Mouse (Mus musculus) hindbrain, embryonic 12.5 days (tissue): ENCODE measurements around the gene Sec14l1. TPM values are rescaled to one million over a fixed set of nuclear protein-coding genes. Genes with fewer than 3 reads are reported as not detected.

ENCODE experiments used
- ATAC-seq: fragments of 200-750 bp; cut with Nextera tagmentation; 2 replicates; pipeline ENCODE4 v1.8.0; 2017; ENCODE audit warnings: moderate TSS enrichment; ENCODE audit not compliant: low FRiP score
- H3K27ac ChIP-seq: fragments of 300-500 bp; sonication (generic); 2 replicates; pipeline ENCODE4 v1.5.1; 2016; ENCODE audit warnings: mild to moderate bottlenecking
- H3K27me3 ChIP-seq: fragments of 300-500 bp; sonication (generic); 2 replicates; pipeline ENCODE4 v1.6.1; 2016; ENCODE audit warnings: mild to moderate bottlenecking
- H3K36me3 ChIP-seq: fragments of 300-500 bp; sonication (generic); 2 replicates; pipeline ENCODE4 v1.6.1; 2016; ENCODE audit warnings: mild to moderate bottlenecking
- H3K4me1 ChIP-seq: fragments of 300-500 bp; sonication (generic); 2 replicates; pipeline ENCODE4 v1.6.1; 2016
- H3K4me2 ChIP-seq: fragments of 300-500 bp; sonication (generic); replicated peaks from 2 replicates; pipeline ENCODE4 v1.6.1; 2016; ENCODE audit warnings: mild to moderate bottlenecking
- H3K4me3 ChIP-seq: fragments of 300-500 bp; sonication (generic); 2 replicates; pipeline ENCODE4 v1.5.1; 2016; ENCODE audit warnings: mild to moderate bottlenecking
- H3K9ac ChIP-seq: fragments of 300-500 bp; sonication (generic); 2 replicates; pipeline ENCODE4 v1.6.1; 2016; ENCODE audit warnings: mild to moderate bottlenecking, moderate library complexity
- H3K9me3 ChIP-seq: fragments of 300-500 bp; sonication (generic); replicated peaks from 2 replicates; pipeline ENCODE4 v1.6.1; 2016; ENCODE audit warnings: mild to moderate bottlenecking
- WGBS: fragments of 180-500 bp; shearing (Covaris S2); methylation state at CpG from one replicate; pipeline ENCODE4 v1.1.7; 2016; 5-methylcytosine and 5-hydroxymethylcytosine counted together
- polyA plus RNA-seq: library from polyadenylated mRNA; unstranded; fragments of >200 nt; fragmentation: Nextera tagmentation; extraction: Ambion mirVana; gene quantifications from 2 replicates; pipeline ENCODE4 v1.2.1, GENCODE M21; 2016

Sec14l1 gene
- polyA plus RNA-seq, 1 experiment from 2014 or later: 76.2 TPM

GRCm38 (mm10) chr11:117123418-117124085 lies 8.6 kb downstream of the Sec14l1 start:
- Histone ChIP-seq H3K4me3 (no peak overlapping the region), H3K9ac (no peak overlapping the region), H3K4me2 (no peak overlapping the region), H3K27ac (no peak overlapping the region), H3K36me3 (peaks cover 13% of the 10 kb centered on the region), H3K4me1 (peaks cover 58% of the 10 kb centered on the region), H3K9me3 (no peaks in the 10 kb centered on the region), H3K27me3 (no peaks in the 10 kb centered on the region)
- WGBS: 85% methylated on average over 17 of the region's 17 CpGs
- ATAC-seq: no peak

GRCm38 (mm10) chr11:117124539-117124938 lies 9.6 kb downstream of the Sec14l1 start:
- Histone ChIP-seq H3K27me3 (no peaks in the 10 kb centered on the region), H3K4me3 (no peak overlapping the region), H3K27ac (0 out of 2 replicates have a peak overlapping the region, but pooled peaks have one; percentile 23), H3K36me3 (peaks cover 13% of the 10 kb centered on the region), H3K4me2 (no peak overlapping the region), H3K4me1 (peaks cover 55% of the 10 kb centered on the region), H3K9ac (no peak overlapping the region), H3K9me3 (no peaks in the 10 kb centered on the region)
- ATAC-seq: no peak
- WGBS: 77% methylated on average over 10 of the region's 10 CpGs

- H3K9ac ChIP-seq: no peak overlapping the region
- H3K4me2 ChIP-seq: no peak overlapping the region
- H3K9me3 ChIP-seq: no peaks in the 10 kb centered on the region
- ATAC-seq: no peak
- peak overlapping the region; percentile 18; the same call in 1 of the 2 replicates for H3K27ac ChIP-seq
- 72% methylated on average over 13 of the region's 13 CpGs for WGBS
- H3K4me1 ChIP-seq: peaks cover 44% of the 10 kb centered on the region
- H3K27me3 ChIP-seq: no peaks in the 10 kb centered on the region
- H3K4me3 ChIP-seq: no peak overlapping the region
- H3K36me3 ChIP-seq: peaks cover 13% of the 10 kb centered on the region
Observed at GRCm38 (mm10) chr11:117127250-117127837, 12.4 kb downstream of the Sec14l1 start.

- ATAC-seq: no peak
- 0 out of 2 replicates have a peak overlapping the region, but pooled peaks have one; percentile 26 for H3K27ac ChIP-seq
- no peak overlapping the region for H3K4me2 ChIP-seq
- H3K9ac ChIP-seq: no peak overlapping the region
- peaks cover 11% of the 10 kb centered on the region for H3K36me3 ChIP-seq
- H3K27me3 ChIP-seq: no peaks in the 10 kb centered on the region
- H3K4me1 ChIP-seq: peaks cover 37% of the 10 kb centered on the region
- H3K9me3 ChIP-seq: no peaks in the 10 kb centered on the region
- 67% methylated on average over 12 of the region's 12 CpGs for WGBS
- no peak overlapping the region for H3K4me3 ChIP-seq
Observed at GRCm38 (mm10) chr11:117127931-117128548, 13.1 kb downstream of the Sec14l1 start.

GRCm38 (mm10) chr11:117129473-117129872 lies 14.5 kb downstream of the Sec14l1 start:
- no peak overlapping the region for H3K4me2 ChIP-seq
- H3K9me3 ChIP-seq: no peaks in the 10 kb centered on the region
- peaks cover 36% of the 10 kb centered on the region for H3K4me1 ChIP-seq
- no peak overlapping the region for H3K9ac ChIP-seq
- H3K4me3 ChIP-seq: no peak overlapping the region
- 61% methylated on average over 11 of the region's 11 CpGs for WGBS
- no peak for ATAC-seq
- peak overlapping the region; percentile 37; the same call in 1 of the 2 replicates for H3K27ac ChIP-seq
- H3K36me3 ChIP-seq: peaks cover 11% of the 10 kb centered on the region
- H3K27me3 ChIP-seq: no peaks in the 10 kb centered on the region

GRCm38 (mm10) chr11:117130068-117130467 lies 15.1 kb downstream of the Sec14l1 start:
- no peak overlapping the region for H3K9ac ChIP-seq
- 81% methylated on average over 8 of the region's 8 CpGs for WGBS

GRCm38 (mm10) chr11:117130888-117131287 lies 15.9 kb downstream of the Sec14l1 start:
- Histone ChIP-seq H3K4me2 (no peak overlapping the region), H3K27me3 (no peaks in the 10 kb centered on the region), H3K9ac (no peak overlapping the region), H3K4me3 (no peak overlapping the region), H3K9me3 (no peaks in the 10 kb centered on the region), H3K4me1 (peaks cover 50% of the 10 kb centered on the region), H3K36me3 (peaks cover 7% of the 10 kb centered on the region), H3K27ac (no peak overlapping the region)
- ATAC-seq: no peak
- 64% methylated on average over 5 of the region's 5 CpGs for WGBS

More at GRCm38 (mm10) chr11:117130068-117130467, 15.1 kb downstream of the Sec14l1 start:
- Histone ChIP-seq H3K9me3 (no peaks in the 10 kb centered on the region), H3K27ac (peak overlapping the region; percentile 37; the same call in 1 of the 2 replicates), H3K36me3 (peaks cover 11% of the 10 kb centered on the region), H3K27me3 (no peaks in the 10 kb centered on the region), H3K4me2 (no peak overlapping the region), H3K4me1 (peaks cover 42% of the 10 kb centered on the region), H3K4me3 (no peak overlapping the region)
- ATAC-seq: no peak

GRCm38 (mm10) chr11:117131450-117131849 lies 16.5 kb downstream of the Sec14l1 start:
- no peak overlapping the region for H3K4me2 ChIP-seq
- H3K27me3 ChIP-seq: no peaks in the 10 kb centered on the region
- H3K9me3 ChIP-seq: no peaks in the 10 kb centered on the region
- 97% methylated on average over 10 of the region's 10 CpGs for WGBS
- peaks cover 7% of the 10 kb centered on the region for H3K36me3 ChIP-seq
- H3K9ac ChIP-seq: no peak overlapping the region
- H3K4me1 ChIP-seq: peaks cover 51% of the 10 kb centered on the region
- no peak overlapping the region for H3K4me3 ChIP-seq
- H3K27ac ChIP-seq: no peak overlapping the region
- ATAC-seq: no peak

GRCm38 (mm10) chr11:117134776-117135387 lies 19.9 kb downstream of the Sec14l1 start:
- Histone ChIP-seq H3K4me3 (no peak overlapping the region), H3K27ac (peak overlapping the region; percentile 62; the same call in 1 of the 2 replicates), H3K9me3 (no peaks in the 10 kb centered on the region), H3K27me3 (no peaks in the 10 kb centered on the region), H3K9ac (no peak overlapping the region), H3K4me1 (peaks cover 31% of the 10 kb centered on the region), H3K36me3 (no peaks in the 10 kb centered on the region), H3K4me2 (peak overlapping the region; percentile 29; the same call in 1 of the 2 replicates)
- ATAC-seq: no peak
- 58% methylated on average over 23 of the region's 23 CpGs for WGBS

- H3K9me3 ChIP-seq: no peaks in the 10 kb centered on the region
- H3K4me3 ChIP-seq: no peak overlapping the region
- no peaks in the 10 kb centered on the region for H3K27me3 ChIP-seq
- peak overlapping the region; percentile 62 for H3K27ac ChIP-seq
- peaks cover 23% of the 10 kb centered on the region for H3K4me1 ChIP-seq
- 31% methylated on average over 17 of the region's 17 CpGs for WGBS
- H3K4me2 ChIP-seq: peak overlapping the region; percentile 29; the same call in 1 of the 2 replicates
- ATAC-seq: 0 out of 2 replicates have a peak, but pooled peaks have one; percentile 43
- no peaks in the 10 kb centered on the region for H3K36me3 ChIP-seq
- 0 out of 2 replicates have a peak overlapping the region, but pooled peaks have one; percentile 3 for H3K9ac ChIP-seq
Observed at GRCm38 (mm10) chr11:117135457-117136290, 20.7 kb downstream of the Sec14l1 start.

- Histone ChIP-seq H3K9me3 (no peaks in the 10 kb centered on the region), H3K4me2 (no peak overlapping the region), H3K27ac (no peak overlapping the region), H3K9ac (no peak overlapping the region), H3K4me3 (no peak overlapping the region), H3K4me1 (peaks cover 19% of the 10 kb centered on the region), H3K27me3 (no peaks in the 10 kb centered on the region), H3K36me3 (peaks cover 7% of the 10 kb centered on the region)
- 88% methylated on average over 14 of the region's 14 CpGs for WGBS
- no peak for ATAC-seq
Observed at GRCm38 (mm10) chr11:117136880-117137279, 21.9 kb downstream of the Sec14l1 start.
